Mouse (Mus musculus) megakaryocyte-erythroid progenitor cell, adult 5-6 weeks (primary cell): ENCODE results near the gene Kif3a. TPM values are rescaled to one million over a fixed set of nuclear protein-coding genes. Genes with fewer than 3 reads are reported as not detected.

ENCODE experiments used
- ATAC-seq: replicated peaks from 2 replicates; pipeline ENCODE4 v1.8.0; 2016; ENCODE audit warnings: mild to moderate bottlenecking, inconsistent platforms; ENCODE audit not compliant: severe bottlenecking, poor library complexity, low FRiP score, low TSS enrichment
- total RNA-seq, 2 experiments: library from RNA; stranded (forward) in 1 of 2; stranded (reverse) in 1 of 2; fragments of 200-1000, 215-1000 nt in 1 of 2; fragments of >200 nt in 1 of 2; fragmentation: Nextera tagmentation in 1 of 2; gene quantifications; 2 replicates each; pipeline ENCODE4 v1.2.3; 2014 to 2017

The Kif3a gene
- total RNA-seq, 2 experiments from 2014 or later, result 14.4 to 21.9 TPM

GRCm38 (mm10) chr11:53609231-53609630 lies 42.1 kb downstream of the Kif3a start:
- peak; percentile 75 for ATAC-seq

DNA sequence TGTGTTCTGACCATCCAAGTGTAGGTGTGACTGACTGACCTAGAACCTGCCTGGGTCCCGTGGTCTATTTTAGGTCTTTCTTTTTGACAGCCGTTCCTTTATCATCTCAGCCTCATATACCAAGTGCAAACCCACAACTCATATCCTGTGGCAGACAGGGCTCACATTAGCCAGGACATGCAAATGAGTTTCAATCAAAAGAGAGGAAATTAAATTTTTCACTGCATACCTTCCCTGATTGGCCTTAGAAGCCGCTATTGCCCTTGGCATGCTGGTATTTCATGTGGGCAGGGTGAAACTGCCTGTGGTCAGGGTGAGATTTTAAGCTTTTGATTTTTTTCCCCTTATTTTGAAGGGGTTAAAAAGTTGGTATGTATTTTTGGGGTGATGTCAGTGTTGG lies 42.5 kb downstream of the Kif3a start:
- 0 out of 2 replicates have a peak, but pooled peaks have one; percentile 4 for ATAC-seq

- no peak for ATAC-seq
Measured at GRCm38 (mm10) chr11:53615172-53615571, 48.0 kb downstream of the Kif3a start.

DNA sequence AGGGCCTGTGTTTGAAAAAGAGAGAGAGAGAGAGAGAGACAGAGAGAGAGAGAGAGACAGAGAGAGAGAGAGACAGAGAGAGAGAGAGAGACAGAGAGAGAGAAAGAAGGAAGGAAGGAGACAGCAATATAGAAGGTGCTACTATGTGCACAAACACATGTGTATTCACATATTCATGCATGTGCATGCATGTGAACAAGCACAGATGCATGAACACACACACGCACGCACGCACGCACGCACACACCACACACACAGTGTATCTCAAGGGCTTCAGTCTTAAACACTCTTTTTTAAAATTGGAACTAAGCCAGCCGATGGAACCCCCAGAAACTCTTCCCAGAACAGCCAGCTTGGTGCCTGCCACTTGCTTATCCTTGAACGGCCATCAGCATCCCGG lies 48.4 kb downstream of the Kif3a start:
- ATAC-seq, result no peak

GRCm38 (mm10) chr11:53616748-53617558 lies 49.8 kb downstream of the Kif3a start:
- ATAC-seq, result 0 out of 2 replicates have a peak, but pooled peaks have one; percentile 25

GRCm38 (mm10) chr11:53617562-53618109 lies 50.5 kb downstream of the Kif3a start:
- 0 out of 2 replicates have a peak, but pooled peaks have one; percentile 6 for ATAC-seq

DNA sequence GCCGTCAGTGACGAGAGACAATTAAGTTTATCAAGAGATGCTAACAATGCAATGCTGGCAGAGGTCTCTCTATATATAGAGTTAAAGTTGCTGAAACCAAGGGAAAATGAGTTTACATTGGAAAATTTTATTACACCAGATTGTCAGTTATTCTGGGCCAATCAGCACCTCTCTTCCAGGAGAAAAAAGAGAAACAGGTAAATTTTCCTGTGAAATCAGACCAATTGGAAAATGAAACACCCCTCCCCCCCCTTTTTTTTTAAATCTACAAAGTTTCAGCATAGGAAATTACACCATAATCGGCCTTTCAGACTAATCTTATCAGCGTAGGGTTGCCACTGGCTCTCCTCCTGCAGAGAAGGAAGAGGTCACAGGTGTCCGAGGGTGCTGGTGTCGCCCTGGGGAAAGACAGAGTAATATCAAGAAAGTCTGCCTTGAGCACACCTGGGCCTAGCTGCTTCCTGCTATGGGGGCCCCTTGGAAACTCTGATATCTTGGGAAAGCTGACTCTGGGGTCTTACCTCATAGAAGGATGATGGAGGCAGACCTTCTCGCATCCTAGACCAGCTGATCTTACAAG lies 51.5 kb downstream of the Kif3a start, which contains the start of gene Il4:
Il4 (minus strand) TSS at position 51 of the 580 bp plus-strand sequence.
- no peak for ATAC-seq

GRCm38 (mm10) chr11:53619428-53619827 lies 52.2 kb downstream of the Kif3a start:
- no peak for ATAC-seq

- no peak for ATAC-seq
Measured at GRCm38 (mm10) chr11:53620094-53620493, 52.9 kb downstream of the Kif3a start.

- no peak for ATAC-seq
Measured at GRCm38 (mm10) chr11:53621582-53622439, 54.6 kb downstream of the Kif3a start.

DNA sequence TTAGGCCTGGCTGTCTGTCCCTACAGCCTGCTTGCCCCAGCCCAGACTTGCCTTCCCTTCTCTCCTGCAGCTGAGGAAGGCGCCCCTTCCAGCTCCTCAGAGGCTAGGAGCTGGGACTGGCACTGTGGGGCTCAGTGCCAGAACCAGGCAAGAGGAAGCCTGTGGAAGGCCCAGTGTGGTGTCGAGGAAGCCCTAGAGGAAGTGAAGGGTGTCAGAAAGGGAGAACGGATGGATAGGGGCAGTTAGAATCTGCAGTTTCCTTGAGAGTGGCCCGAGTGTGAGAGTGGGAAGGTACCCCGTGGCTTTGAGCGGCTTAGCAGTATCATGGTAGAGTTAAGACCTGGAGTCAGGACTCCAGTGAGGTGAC lies 55.2 kb downstream of the Kif3a start:
- ATAC-seq, result no peak

- no peak for ATAC-seq
Measured at GRCm38 (mm10) chr11:53623573-53623972, 56.4 kb downstream of the Kif3a start.

DNA sequence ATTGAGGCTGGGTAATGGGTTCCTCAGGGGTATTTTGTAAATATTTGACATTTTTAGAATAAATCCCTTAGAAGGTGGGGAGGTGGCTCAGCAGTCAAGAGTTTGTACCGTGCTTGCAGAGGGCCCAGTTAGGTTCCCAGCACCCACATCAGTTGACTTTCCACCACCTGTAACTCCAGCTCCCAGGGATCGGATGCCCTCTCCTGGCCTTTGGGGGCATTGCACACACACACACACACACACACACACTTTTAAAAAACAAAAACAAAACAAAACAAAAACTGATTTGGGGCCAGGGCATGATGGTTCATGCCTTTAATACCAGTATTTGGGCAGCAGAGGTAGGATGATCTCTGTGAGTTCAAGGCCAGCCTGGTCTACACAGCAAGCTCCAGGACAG lies 56.9 kb downstream of the Kif3a start:
- ATAC-seq, result no peak

- ATAC-seq, result peak; percentile 36; the same call in 1 of the 2 replicates
Measured at GRCm38 (mm10) chr11:53626802-53627373, 59.7 kb downstream of the Kif3a start.

DNA sequence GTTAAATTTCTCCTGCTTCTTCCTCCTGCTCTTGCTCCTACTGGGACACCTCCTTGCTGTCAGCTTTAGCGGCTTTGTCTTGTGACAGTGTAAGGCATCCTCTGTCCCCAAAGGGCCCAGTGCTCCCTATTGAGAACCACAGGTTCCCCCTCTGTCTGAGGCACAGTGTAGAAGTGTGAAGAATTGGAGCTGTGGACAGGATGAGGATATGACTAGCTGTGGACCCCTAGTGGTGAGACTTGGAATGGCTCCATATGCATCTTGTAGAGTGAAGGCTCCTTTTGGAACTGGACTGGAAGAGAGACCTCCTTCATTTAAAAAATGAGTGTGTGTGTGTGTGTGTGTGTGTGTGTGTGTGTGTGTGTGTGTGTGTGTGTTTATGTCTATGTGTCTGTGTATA lies 60.7 kb downstream of the Kif3a start:
- ATAC-seq, result peak; percentile 64

DNA sequence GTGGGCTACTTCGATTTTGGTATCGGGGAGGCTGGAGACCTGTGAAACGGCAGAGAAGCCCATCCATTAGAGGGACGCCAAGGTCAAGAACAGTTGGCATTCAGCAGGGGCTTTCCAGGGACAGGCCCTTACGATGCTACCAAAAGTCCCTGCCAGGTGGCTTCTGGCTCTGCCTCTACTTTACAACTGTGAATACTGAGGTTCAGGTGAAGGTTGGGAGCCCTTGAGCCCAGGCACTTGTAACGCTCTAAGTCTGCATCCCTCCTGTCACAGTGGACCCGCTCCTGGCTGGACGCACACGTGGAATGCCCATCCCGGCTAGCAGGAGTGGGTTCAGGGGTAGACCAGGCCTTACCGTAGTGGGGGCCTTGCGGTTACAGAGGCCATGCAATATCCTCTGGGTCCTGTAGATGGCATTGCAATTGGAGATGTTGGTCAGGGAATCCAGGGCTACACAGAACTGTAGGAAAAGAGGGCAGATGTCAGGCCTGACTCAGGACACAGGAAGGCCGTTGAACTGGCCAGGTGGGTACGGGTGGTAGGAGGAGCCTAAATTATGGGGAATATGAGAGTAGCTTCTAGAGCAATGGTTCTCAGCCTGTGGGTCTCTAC lies 65.0 kb downstream of the Kif3a start:
- no peak for ATAC-seq

DNA sequence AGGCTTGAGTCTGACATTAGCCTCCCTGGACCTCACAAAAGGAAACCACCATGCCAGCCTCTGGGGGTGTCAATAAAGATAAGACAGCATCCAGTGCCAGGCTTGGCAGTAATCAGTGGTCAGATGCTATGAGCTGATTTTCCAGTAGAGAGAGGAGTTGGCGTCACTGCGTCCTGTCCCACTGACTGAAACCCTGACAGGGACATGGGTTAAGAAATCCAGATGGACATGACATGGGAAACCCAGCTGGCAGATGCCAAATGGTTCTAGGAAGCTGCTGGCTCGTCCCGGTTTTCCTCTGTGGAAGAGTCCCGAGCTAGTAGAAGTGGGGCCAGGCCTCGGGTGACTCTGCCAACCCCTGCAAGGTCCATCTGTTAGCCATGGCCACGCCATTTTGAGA lies 66.5 kb downstream of the Kif3a start:
- peak; percentile 46 for ATAC-seq

- no peak for ATAC-seq
Measured at GRCm38 (mm10) chr11:53634556-53634955, 67.4 kb downstream of the Kif3a start, which contains the start of gene Il13. TSS of gene Il13 (minus strand) at chr11:53634702.
